Mouse (Mus musculus) left cerebral cortex, postnatal 4 days (tissue): ENCODE measurements around the gene Nlgn3. TPM values are rescaled to one million over a fixed set of nuclear protein-coding genes. Genes with fewer than 3 reads are reported as not detected.

Experiments
- DNase-seq: peaks from one replicate; pipeline ENCODE4 v3.0.0-alpha.2; 2022
- intact Hi-C: fragments of 180-260 bp; cut with DNase I; formaldehyde crosslinking; loops from one replicate; pipeline ENCODE4 v1.15.1; 2025
- total RNA-seq, 2 experiments: library from RNA; stranded (reverse); gene quantifications; 2 replicates each; pipeline ENCODE4 v1.2.3; 2021

Nlgn3 gene
- total RNA-seq, 2 experiments from 2014 or later, result 166 to 183 TPM

GRCm38 (mm10) chrX:101370573-101370972 is 71.6 kb downstream of the Nlgn3 start:
- intact Hi-C loops, result no loop called here
- no peak for DNase-seq

- DNase-seq, result no peak
- intact Hi-C loops, result no loop called here
Measured at GRCm38 (mm10) chrX:101372946-101373345, 74.0 kb downstream of the Nlgn3 start.

Other genes starting within 250 kb of the Nlgn3 start
- under 1 TPM in 1 of 2 experiments, not detected in 1; 0.18 TPM for gene Tex11, start 239.5 kb upstream of the Nlgn3 start, total RNA-seq
- gene Slc7a3, start 213.1 kb upstream of the Nlgn3 start, total RNA-seq, result 10 to 100 TPM in 1 of 2 experiments, 1 to 10 TPM in 1; 7.6 to 13.2 TPM
- 10 to 100 TPM; 83.2 to 83.8 TPM for gene Snx12, start 76.6 kb upstream of the Nlgn3 start, total RNA-seq
- 1 to 10 TPM; 7.7 to 9.5 TPM for gene Foxo4, start 44.6 kb upstream of the Nlgn3 start, total RNA-seq
- not detected for gene Gm614, start 35.2 kb upstream of the Nlgn3 start, total RNA-seq
- 1 to 10 TPM; 4.0 to 4.9 TPM for gene Il2rg, start 30.9 kb upstream of the Nlgn3 start, total RNA-seq
- not detected for gene Gm20489, start 30.1 kb upstream of the Nlgn3 start, total RNA-seq
- 10 to 100 TPM; 41.6 to 42.8 TPM for gene Med12, start 25.1 kb upstream of the Nlgn3 start, total RNA-seq
- gene Gjb1, start 77.2 kb downstream of the Nlgn3 start, total RNA-seq, result 1 to 10 TPM; 2.2 to 2.7 TPM
- gene Zmym3, start 121.7 kb downstream of the Nlgn3 start, total RNA-seq, result 100 to 1,000 TPM; 195 to 217 TPM
- gene Nono, start 130.2 kb downstream of the Nlgn3 start, total RNA-seq, result 100 to 1,000 TPM; 236 to 271 TPM
- gene Itgb1bp2, start 149.9 kb downstream of the Nlgn3 start, total RNA-seq, result 1 to 10 TPM; 4.0 to 4.6 TPM
- gene Taf1, start 233.6 kb downstream of the Nlgn3 start, total RNA-seq, result 10 to 100 TPM; 51.3 to 55.8 TPM